Mouse (Mus musculus): ENCODE data around the gene Bpgm.

- no peak for TF ChIP-seq POLR2A (IDR thresholded peaks at IDR 0.05; ENCODE audit: low read depth, low read length)
- no peak for TF ChIP-seq CTCF (IDR thresholded peaks at IDR 0.05; ENCODE audit: extremely low read depth, insufficient read length, insufficient replicate concordance, low read depth, low read length)
Observed at GRCm38 (mm10) chr6:34505957-34506356, 29.9 kb downstream of the Bpgm start.
